Mouse (Mus musculus) heart, embryonic 16.5 days (tissue): ENCODE measurements around the gene Gm10322. TPM values are rescaled to one million over a fixed set of nuclear protein-coding genes. Genes with fewer than 3 reads are reported as not detected.

Source experiments
- ATAC-seq: fragments of 200-750 bp; cut with Nextera tagmentation; replicated peaks from 2 replicates; pipeline ENCODE4 v1.8.0; 2017; ENCODE audit warnings: moderate number of reproducible peaks; ENCODE audit not compliant: insufficient read depth, low FRiP score; ENCODE audit errors: extremely low read depth
- H3K27ac ChIP-seq: fragments of 300-500 bp; sonication (generic); 2 replicates; pipeline ENCODE4 v1.5.1; 2014; ENCODE audit warnings: mild to moderate bottlenecking, low read length, control low read depth, moderate library complexity
- H3K27me3 ChIP-seq: fragments of 300-500 bp; sonication (generic); 2 replicates; pipeline ENCODE4 v1.6.1; 2014; ENCODE audit warnings: low read length, mixed read lengths; ENCODE audit not compliant: control insufficient read depth, insufficient read depth
- H3K36me3 ChIP-seq: fragments of 300-500 bp; sonication (generic); 2 replicates; pipeline ENCODE4 v1.6.1; 2014; ENCODE audit not compliant: control insufficient read depth, insufficient read depth
- H3K4me1 ChIP-seq: fragments of 300-500 bp; sonication (generic); 2 replicates; pipeline ENCODE4 v1.6.1; 2014; ENCODE audit warnings: low read length, mixed read lengths; ENCODE audit not compliant: control insufficient read depth, insufficient read depth
- H3K4me2 ChIP-seq: fragments of 300-500 bp; sonication (generic); 2 replicates; pipeline ENCODE4 v1.6.1; 2014; ENCODE audit warnings: low read depth, mild to moderate bottlenecking, control low read depth, low read length
- H3K4me3 ChIP-seq: fragments of 300-500 bp; sonication (generic); 2 replicates; pipeline ENCODE4 v1.5.1; 2014; ENCODE audit warnings: mild to moderate bottlenecking, control low read depth, low read length
- H3K9ac ChIP-seq: fragments of 300-500 bp; sonication (generic); 2 replicates; pipeline ENCODE4 v1.6.1; 2014; ENCODE audit warnings: low read length, control low read depth
- H3K9me3 ChIP-seq: fragments of 300-500 bp; sonication (generic); replicated peaks from 2 replicates; pipeline ENCODE4 v1.6.1; 2016; ENCODE audit warnings: low read length; ENCODE audit not compliant: control insufficient read depth
- WGBS: fragments of 180-500 bp; shearing (Covaris S2); extraction: QIAGEN DNeasy Blood & Tissue Kit; methylation state at CpG from one replicate; pipeline ENCODE4 v1.1.7; 2014; 5-methylcytosine and 5-hydroxymethylcytosine counted together
- polyA plus RNA-seq: library from polyadenylated mRNA; unstranded; fragments of >200 nt; fragmentation: Nextera tagmentation; extraction: Ambion mirVana; gene quantifications from 2 replicates; pipeline ENCODE4 v1.2.1, GENCODE M21; 2015

The Gm10322 gene
- not detected in 2 replicates for polyA plus RNA-seq

DNA sequence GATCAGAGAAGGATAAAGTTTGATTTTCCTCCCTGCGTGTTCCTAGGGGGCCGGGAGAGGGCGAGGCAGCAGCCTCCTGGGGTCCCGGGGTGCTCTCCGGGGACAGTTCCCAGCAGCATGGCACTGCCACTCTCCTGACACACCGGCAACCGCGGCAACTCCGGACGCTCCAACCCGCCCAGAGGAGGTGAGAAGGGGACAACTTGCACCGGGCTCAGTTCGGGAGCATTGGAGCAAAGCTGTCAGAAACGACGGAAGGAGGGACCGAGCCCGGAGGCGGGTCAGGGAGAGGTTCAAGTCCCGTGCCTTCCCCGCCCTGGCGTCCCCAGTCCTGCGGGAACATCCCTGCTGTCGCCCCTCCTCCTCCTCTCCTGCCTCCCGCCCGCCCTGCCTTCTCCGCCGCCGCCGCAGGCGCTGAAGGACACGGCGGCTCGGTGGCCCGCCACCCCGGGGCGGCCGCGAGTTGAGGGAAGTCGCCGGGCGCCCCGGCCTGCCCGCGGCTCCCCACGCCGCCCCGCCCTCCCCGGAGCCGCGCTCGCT is at the start of gene Gm10322:
TSS of gene Gm10322 (plus strand) at position 83 of the 540 bp plus-strand sequence.
- under 1% methylated on average over 44 of the region's 51 CpGs for WGBS
- Histone ChIP-seq H3K4me3 (peak within 1 kb of the TSS; percentile 86), H3K9ac (peak within 1 kb of the TSS; percentile 94), H3K4me1 (peaks cover 21% of the 10 kb centered on the region), H3K27me3 (no peaks in the 10 kb centered on the region), H3K27ac (peak within 1 kb of the TSS; percentile 91), H3K36me3 (no peaks in the 10 kb centered on the region), H3K4me2 (peak within 1 kb of the TSS; percentile 91), H3K9me3 (no peaks in the 10 kb centered on the region)
- ATAC-seq: peak; percentile 85

GRCm38 (mm10) chr10:59566968-59567367 is 48.9 kb upstream of the Gm10322 start:
- H3K9me3 ChIP-seq: no peaks in the 10 kb centered on the region
- no peak overlapping the region for H3K27ac ChIP-seq
- no peaks in the 10 kb centered on the region for H3K36me3 ChIP-seq
- H3K9ac ChIP-seq: no peak overlapping the region
- no peaks in the 10 kb centered on the region for H3K27me3 ChIP-seq
- WGBS: 78% methylated on average over 13 of the region's 13 CpGs
- no peak overlapping the region for H3K4me3 ChIP-seq
- no peak for ATAC-seq
- peaks cover 13% of the 10 kb centered on the region for H3K4me1 ChIP-seq
- H3K4me2 ChIP-seq: no peak overlapping the region

- Histone ChIP-seq H3K4me2 (no peak overlapping the region), H3K9ac (no peak overlapping the region), H3K27me3 (no peaks in the 10 kb centered on the region), H3K9me3 (0 out of 2 replicates have a peak, but pooled peaks cover 2% of the 10 kb centered on the region), H3K4me1 (peaks cover 10% of the 10 kb centered on the region), H3K27ac (no peak overlapping the region), H3K36me3 (no peaks in the 10 kb centered on the region), H3K4me3 (no peak overlapping the region)
- 82% methylated on average over 10 of the region's 10 CpGs for WGBS
- ATAC-seq: no peak
Measured at GRCm38 (mm10) chr10:59568665-59569480, 47.0 kb upstream of the Gm10322 start.

DNA sequence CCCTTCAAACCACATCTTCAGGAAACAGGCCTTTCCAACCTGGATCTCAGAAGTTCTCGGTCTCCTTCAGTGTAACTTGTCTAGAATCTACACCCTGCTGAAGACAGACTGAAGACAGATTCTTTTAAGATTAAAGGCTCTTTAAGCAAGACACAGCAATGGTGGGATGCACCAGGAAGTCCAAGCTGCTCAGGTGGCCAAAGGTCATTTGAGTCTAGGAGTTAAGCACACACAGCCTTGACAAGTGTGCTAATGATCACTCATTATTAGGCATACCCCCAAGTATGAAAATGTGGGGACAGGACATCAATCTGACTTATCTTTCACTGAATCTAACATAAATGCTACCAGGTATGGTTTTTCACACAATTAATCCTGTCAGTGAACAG is 46.4 kb upstream of the Gm10322 start:
- Histone ChIP-seq H3K27me3 (no peaks in the 10 kb centered on the region), H3K27ac (no peak overlapping the region), H3K4me3 (no peak overlapping the region), H3K4me1 (peaks cover 10% of the 10 kb centered on the region), H3K4me2 (no peak overlapping the region), H3K9ac (no peak overlapping the region), H3K36me3 (no peaks in the 10 kb centered on the region), H3K9me3 (peaks cover 2% of the 10 kb centered on the region; the same call in 1 of the 2 replicates)
- ATAC-seq: no peak
- 85% methylated on average over 1 of the region's 1 CpGs for WGBS

DNA sequence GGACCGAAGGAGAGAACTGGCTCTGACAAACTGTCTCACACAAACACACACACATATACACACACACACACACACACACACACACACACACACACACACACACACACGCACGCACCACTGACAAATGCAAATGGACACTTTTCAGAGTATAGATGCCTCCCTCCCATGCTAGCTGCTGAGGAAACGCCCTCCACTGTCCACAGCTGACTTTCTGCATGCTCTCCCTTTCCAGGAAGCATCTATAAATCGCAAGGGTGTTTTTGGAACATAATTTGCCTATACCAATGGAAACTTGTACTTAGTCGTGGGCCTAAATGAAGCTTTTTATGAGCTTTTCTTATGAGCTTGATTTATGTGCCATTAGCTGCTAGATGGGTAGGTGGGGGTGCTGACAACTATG is 45.5 kb upstream of the Gm10322 start:
- Histone ChIP-seq H3K27ac (peak overlapping the region; percentile 65), H3K9me3 (peaks cover 2% of the 10 kb centered on the region; the same call in 1 of the 2 replicates), H3K9ac (no peak overlapping the region), H3K4me3 (no peak overlapping the region), H3K4me1 (peaks cover 10% of the 10 kb centered on the region), H3K27me3 (no peaks in the 10 kb centered on the region), H3K4me2 (no peak overlapping the region), H3K36me3 (no peaks in the 10 kb centered on the region)
- WGBS: 78% methylated on average over 6 of the region's 6 CpGs
- ATAC-seq: no peak

GRCm38 (mm10) chr10:59570780-59571179 is 45.1 kb upstream of the Gm10322 start:
- WGBS: 50% methylated on average over 2 of the region's 2 CpGs
- no peaks in the 10 kb centered on the region for H3K36me3 ChIP-seq
- no peak for ATAC-seq
- no peak overlapping the region for H3K4me2 ChIP-seq
- H3K9me3 ChIP-seq: peaks cover 2% of the 10 kb centered on the region; the same call in 1 of the 2 replicates
- H3K27ac ChIP-seq: peak overlapping the region; percentile 65
- H3K9ac ChIP-seq: no peak overlapping the region
- H3K4me3 ChIP-seq: no peak overlapping the region
- H3K4me1 ChIP-seq: peaks cover 10% of the 10 kb centered on the region
- H3K27me3 ChIP-seq: no peaks in the 10 kb centered on the region

DNA sequence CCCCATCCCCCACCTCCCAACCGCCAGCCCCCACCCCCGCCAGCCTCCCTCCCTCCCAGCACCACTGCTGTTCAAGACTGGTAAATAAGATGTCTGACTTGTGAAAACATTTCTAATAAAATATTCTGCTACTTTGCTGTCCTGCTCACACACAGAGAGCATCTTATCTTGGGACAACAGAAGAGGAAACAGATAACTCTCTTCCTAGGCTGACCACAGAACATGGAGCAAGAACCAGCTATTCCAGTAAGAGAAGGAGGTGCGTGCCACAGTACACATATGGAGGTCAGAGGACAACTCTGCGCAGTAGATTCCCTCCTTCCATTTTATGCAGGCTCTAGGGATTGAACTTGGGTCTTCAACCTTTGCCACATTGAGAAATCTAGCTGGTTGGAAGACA is 44.6 kb upstream of the Gm10322 start:
- ATAC-seq: peak; percentile 52
- no peaks in the 10 kb centered on the region for H3K36me3 ChIP-seq
- peak overlapping the region; percentile 65 for H3K27ac ChIP-seq
- 77% methylated on average over 4 of the region's 4 CpGs for WGBS
- no peak overlapping the region for H3K9ac ChIP-seq
- peaks cover 2% of the 10 kb centered on the region; the same call in 1 of the 2 replicates for H3K9me3 ChIP-seq
- H3K4me1 ChIP-seq: peaks cover 8% of the 10 kb centered on the region
- H3K4me2 ChIP-seq: no peak overlapping the region
- no peak overlapping the region for H3K4me3 ChIP-seq
- no peaks in the 10 kb centered on the region for H3K27me3 ChIP-seq

DNA sequence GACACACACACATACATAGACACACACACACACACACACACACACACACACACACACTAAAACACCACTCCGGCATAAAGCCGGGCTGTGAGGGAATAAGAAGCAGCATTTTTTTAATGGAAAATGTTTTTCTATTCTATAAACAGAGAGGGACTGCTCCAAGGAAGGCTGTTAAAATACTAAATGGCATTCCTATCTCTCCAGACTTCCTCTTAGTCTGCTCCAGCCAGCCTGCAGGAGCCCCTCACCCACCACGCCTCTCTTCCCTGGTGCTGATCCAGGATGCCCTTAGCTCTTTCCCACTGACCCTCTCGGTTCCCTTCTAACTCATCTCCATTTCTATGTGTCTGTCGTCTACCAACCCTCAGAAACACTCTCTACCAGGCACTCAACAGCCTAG is 43.9 kb upstream of the Gm10322 start:
- peaks cover 10% of the 10 kb centered on the region for H3K4me1 ChIP-seq
- WGBS: 73% methylated on average over 5 of the region's 5 CpGs
- no peaks in the 10 kb centered on the region for H3K36me3 ChIP-seq
- no peak for ATAC-seq
- peaks cover 2% of the 10 kb centered on the region; the same call in 1 of the 2 replicates for H3K9me3 ChIP-seq
- H3K4me2 ChIP-seq: no peak overlapping the region
- peak overlapping the region; percentile 65 for H3K27ac ChIP-seq
- H3K27me3 ChIP-seq: no peaks in the 10 kb centered on the region
- no peak overlapping the region for H3K9ac ChIP-seq
- H3K4me3 ChIP-seq: no peak overlapping the region

GRCm38 (mm10) chr10:59576305-59576704 is 39.6 kb upstream of the Gm10322 start:
- Histone ChIP-seq H3K4me1 (peaks cover 13% of the 10 kb centered on the region), H3K4me2 (no peak overlapping the region), H3K9me3 (peaks cover 2% of the 10 kb centered on the region; the same call in 1 of the 2 replicates), H3K27me3 (no peaks in the 10 kb centered on the region), H3K27ac (peak overlapping the region; percentile 16; the same call in 1 of the 2 replicates), H3K9ac (no peak overlapping the region), H3K4me3 (no peak overlapping the region), H3K36me3 (no peaks in the 10 kb centered on the region)
- 41% methylated on average over 5 of the region's 5 CpGs for WGBS
- no peak for ATAC-seq
